Mouse (Mus musculus) yolk sac, embryonic 10.5 days (tissue): ENCODE measurements around the gene Cnot8.
A peak's percentile ranks its signal among the peaks of the same experiment; 100 is the strongest.

ENCODE experiments used
- DNase-seq: peaks from one replicate; pipeline ENCODE4 v3.0.0-alpha.2; 2017; ENCODE audit warnings: low spot score

The Cnot8 gene

DNA sequence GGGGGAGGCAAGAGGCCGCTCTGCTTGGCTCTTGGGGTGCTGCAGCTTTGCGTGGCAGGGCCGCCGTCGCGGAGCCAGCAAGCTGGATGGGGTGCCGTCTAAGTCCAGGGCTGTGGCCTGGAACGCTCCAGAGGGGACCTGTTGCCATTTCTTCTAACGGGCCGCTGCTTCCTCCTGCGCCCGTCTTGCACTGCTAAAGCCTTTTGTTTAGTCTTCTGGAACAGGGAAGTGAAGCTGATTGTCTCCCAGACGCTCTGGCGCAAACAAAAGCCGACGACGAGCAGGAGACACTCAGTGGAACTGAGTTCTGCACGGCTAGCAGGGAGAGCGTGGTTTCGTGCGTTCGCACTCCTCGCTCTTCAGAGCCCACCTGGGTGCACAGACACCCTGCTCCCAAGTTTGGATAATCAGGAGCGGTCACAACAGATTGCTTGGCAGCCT lies 418 bp downstream of the Cnot8 start:
- no peak for DNase-seq

DNA sequence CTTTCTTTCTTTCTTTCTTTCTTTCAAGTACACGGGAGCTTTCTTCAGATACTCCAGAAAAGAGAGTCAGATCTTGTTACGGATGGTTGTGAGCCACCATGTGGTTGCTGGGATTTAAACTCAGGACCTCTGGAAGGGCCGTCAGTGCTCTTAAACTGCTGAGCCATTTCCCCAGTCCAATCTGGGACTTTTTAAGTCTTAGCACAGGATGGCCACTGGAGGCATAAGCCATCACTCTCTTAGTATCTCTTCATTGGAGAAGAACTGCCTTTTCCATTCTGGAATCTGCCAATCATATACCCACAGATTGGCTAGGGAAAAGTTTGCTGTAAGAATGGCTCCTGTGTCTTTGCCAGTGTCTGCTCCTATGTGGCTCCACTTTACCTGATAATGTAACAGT lies 3.1 kb downstream of the Cnot8 start:
- no peak for DNase-seq

DNA sequence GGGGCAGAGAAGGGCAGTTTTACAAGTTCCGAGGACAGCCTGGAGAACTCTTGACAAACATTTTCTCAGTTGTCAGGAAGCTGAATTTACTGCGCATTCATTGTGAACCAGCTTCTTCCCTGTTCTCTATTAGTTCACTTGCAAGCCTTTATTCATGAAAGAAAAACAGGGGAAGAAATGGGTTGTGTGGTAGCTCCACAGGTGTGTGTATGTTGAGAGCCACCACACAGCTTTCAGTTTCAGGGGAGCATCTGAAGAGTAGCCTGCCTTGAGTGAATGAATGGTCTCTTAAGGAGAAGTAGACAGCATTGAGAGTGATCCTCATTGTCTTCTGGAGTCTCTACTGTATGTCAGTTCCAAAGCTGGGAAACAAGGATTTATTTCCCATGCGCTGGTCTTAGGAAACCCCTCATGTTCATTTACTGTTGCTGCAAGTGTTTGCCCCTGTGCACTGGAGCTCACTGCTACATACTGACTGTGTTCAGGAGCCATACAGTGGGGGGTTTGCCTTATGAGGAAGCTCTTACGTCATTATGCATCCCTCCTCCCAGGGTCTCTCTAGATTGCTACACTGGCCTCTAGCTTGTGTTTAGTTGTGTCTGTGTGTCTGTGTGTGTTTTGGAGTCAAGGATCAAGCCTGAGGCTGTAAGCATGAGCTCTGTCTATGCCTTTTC lies 3.8 kb downstream of the Cnot8 start:
- DNase-seq, result no peak

DNA sequence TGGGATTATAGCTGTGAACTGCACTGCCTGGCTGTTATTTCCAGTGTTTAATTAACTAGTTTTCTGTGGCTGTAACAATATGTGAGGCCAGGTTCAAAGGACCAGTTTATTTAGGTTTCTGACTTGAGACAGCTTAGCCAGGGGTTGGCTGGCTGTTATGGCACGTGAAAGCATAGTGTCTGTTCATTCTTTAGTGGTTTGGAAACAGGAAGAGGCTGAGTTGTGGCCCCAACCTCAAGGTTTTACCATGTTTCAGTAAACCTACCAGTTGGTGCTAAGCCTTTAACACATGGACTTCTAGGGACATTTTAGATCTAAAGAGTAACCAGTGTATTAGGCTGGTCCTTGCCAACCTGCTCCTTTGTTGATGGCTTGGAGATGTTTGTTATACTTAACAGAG lies 12.6 kb downstream of the Cnot8 start:
- DNase-seq, result no peak

DNA sequence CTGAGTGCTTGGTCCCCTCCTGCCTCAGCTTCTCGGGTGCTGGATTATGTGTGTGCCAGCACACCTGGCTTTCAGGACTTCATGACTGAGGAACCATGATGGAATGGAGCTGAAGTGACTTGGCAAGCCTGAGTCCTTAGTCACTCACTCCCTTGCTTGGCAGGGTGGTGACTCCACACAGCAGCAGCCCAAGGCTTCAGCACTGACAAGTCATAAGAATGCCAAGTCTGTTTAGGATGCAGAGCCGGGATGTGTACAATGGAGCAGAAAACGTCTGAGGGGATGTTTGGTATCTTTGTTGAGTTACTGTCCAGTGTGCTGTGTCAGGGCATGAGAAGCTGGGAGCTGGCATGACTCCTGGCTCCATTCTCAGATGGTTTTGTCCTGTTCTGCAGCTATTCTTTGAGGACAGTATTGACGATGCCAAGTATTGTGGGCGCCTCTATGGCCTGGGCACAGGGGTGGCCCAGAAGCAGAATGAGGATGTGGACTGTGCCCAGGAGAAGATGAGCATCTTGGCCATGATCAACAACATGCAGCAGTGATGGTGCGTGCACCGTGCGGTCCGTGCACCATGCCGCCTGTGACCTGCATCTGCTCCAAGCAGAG lies 13.2 kb downstream of the Cnot8 start:
- DNase-seq, result no peak

DNA sequence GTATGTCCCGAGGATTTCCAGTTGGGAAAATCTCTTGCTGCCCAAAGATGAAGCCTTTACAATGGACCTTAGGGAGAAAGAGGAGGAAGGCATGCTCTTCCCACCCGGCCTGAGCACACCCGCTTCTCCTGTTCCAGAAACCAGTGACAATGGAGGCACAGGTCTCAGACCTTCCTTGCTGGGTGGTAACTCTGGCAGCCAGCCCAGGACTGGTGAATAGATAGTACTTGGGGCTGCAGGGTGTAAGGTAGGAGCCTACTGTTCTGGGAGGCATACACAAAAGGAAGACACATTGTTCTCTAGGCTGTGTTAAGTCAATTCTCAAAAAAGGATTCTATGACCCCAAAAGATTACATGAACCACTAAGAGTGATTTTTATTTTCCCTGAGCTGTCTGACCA lies 16.7 kb downstream of the Cnot8 start:
- DNase-seq, result no peak

DNA sequence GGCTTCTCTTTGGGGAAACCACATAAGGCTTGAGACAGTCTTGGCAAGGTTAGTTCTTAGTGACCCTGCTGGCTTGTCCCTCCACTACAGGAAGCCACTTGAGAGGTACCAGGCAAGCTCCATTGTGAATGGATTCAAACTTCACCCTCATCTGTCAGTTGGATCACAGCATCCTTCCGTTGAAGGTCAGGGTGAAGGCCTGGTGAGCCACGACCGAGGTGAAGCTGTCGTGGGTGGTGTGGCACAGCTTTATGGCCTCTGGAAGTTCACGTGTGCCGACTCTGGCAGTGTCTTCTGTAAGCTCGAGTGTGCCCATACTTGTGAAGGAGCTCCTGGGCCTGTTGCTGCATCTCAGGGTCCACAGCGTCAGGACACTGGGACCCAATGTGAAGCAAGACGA lies 17.4 kb downstream of the Cnot8 start:
- no peak for DNase-seq

DNA sequence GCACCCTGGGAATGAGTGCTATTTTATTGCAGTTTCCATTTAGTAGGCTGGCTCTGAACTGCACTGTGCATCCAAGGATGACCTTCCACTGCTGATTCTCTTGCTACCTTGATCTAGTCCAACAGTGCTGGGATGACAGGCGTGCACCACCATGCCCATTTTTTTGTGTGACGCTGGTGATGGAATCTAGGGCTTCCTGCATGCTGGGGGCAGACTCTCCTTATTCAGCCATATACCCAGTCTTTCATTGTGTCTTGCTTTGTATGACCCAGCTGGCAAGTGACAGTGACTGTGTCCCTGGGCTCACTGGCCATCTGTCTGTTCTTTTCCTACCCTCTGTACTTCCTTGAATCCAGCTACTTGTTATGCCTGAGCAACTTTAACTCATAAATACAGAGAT lies 19.8 kb downstream of the Cnot8 start:
- no peak for DNase-seq

DNA sequence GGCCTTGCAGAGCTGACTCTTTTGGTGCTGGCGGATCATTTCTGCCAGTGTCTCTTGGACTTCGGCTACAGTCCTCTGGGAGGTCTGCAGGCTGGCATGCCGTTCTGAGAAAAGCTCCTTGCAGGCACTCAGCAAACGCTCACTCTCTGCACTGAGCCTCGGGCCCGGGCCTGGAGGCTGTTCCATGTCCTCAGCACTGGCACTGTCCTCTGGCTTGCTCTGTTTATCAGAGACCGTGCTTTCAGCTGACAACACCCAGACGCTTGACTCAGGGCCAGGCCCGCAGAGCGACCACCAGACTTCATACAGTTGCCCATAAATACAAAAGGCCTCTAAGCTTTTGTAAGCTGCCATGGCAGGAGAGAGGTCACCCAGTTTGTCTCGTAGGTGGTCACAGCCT lies 21.1 kb downstream of the Cnot8 start:
- no peak for DNase-seq

DNA sequence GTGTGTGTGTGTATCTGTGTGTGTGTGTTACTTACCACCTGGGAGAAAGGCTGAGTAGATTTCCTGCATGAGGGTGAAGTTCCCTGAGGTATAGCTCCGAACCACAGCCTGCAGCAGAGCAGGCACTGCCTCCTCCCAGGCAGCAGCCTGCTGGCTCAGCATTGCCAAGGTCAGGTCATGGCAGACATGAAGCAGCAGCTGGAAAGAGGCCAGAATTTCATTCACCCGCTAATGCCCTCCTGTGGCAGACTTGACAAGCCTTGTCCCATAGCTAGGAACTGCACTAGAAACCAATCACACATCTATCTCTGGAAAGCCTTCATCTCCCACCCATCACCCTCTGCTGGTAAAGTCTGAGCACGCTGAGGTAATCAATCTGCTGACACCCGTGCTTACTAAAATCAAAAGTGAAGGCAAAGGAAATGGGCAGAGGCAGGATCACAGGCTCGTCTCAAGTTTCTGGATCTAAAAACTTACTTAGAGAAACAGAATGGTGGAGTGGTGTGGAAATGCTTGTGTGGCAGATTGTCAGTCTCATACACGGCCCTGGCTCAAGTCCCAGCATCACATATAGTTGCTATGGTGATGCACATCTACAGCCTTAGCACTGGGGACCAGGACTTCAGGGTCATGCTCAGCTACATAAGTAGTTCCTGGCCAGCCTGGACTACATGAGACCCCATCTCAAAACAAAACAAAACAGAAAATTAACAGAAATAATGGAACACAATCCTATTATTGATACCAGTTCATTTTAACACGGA lies 22.6 kb downstream of the Cnot8 start:
- DNase-seq, result no peak

DNA sequence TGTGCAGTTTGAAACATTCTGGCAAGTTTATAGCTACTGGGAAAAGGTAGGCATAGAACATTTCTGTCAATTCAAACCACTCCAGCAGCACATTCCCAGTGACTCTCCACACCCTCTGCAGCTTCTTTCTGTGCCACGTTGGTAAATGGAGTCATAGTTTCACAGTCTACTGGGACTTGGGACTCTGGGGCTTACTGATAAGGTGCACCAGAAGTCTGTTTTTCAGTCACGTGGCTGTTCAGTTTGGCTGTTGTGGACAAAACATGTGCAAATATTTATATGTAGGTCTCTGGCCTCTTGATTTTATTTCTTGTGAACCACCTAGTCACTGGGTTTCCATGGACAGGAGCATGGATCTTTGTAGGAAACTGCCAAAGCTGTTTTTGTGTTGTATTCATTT lies 23.6 kb downstream of the Cnot8 start:
- peak; percentile 11 for DNase-seq

DNA sequence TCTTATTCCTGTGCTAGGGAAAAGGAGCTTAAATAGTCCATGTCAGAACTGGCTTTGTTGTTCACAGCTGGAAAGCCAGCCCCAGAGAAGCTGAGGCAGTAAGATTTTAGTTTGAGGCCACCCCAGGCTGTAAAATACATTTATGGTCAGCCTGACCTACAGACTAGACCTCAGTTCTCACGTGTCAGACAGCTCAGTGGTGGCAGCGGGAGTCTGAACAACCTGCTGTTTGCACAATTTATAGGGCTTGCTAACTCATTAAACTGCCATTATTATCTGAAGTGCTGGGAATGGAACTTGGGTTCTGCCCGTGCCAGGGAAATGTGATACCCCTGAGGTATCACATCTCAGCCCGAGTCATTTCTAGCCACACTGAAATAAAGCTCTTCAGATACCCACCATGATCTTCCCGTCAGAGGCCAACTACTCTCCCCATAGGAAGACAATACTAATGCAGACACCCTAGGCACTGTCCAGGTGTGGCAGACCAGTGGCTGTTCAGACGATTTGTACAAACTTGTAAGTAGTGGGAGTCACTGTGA lies 25.4 kb downstream of the Cnot8 start:
- no peak for DNase-seq

DNA sequence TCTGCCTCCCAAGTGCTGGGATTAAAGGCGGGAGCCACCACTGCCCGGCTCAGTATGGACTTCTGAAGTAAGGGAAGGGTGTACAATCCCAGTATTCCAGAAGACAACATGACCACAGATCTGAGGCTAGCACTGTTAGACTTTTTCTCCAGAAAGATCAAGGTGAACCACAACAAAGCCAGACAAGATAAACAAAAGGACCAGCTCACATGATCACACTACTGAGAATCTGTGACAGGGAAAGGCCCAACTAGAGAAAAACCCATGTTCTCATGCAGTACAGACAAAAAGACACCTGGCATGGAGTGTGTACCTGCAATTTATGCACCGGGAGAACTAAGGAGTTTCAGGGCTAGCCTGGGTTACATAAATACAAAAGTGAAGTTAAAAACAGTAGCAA lies 28.1 kb downstream of the Cnot8 start:
- no peak for DNase-seq

DNA sequence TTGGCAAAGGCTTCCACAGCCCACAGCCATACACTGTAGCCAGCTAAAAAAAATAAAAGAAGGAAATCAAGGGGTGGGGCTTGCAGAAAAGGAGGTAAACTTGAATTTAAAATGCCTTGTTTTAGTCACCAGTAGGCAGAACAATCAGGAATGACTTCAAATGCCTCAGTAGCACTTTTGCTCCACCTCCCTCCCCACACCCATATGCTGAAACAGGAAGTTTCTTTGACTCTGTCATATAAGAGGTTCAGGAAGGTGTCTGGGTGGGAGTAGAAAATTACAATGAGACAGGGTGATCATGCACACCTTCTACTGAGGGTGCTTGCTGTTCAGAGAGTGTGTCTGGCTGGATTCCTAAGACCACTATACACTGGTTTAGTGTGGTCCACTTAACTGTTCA lies 30.9 kb downstream of the Cnot8 start:
- no peak for DNase-seq

DNA sequence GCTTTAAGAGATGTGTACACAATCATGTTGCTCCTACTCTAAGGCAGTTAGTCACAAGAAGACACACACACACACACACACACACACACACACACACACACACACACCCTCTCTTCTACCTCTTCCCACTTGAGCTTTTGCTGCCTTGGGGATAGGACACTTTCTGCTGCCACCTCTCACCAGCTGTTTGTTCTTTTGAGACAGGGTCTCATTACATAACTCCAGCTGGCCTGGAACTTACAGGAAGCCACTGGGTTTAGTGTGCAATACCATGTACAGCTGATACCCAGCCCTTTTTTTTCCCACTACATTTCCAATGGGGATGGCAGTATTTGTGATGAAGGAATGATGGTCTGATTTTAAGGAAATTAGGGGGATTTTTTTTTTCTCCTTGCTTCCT lies 31.3 kb downstream of the Cnot8 start:
- no peak for DNase-seq

DNA sequence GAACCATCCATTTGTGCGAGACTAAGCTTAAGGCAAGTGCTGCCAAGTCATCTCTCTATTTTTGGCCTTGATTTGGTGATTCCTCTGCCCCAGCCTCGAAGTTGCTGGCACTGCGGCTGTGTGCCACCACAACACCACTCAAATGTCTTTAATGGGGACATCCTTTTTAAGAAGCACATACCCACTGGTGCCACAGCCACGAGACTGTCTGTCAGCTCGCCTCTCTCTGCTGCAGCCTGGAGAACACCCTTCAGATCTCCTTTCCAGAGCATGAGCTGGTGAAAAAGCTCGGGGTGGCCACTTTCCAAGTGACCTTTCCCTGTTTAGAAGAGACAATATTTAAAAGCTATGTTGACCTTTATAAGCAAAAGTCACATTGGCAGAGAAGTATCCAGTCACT lies 32.7 kb downstream of the Cnot8 start:
- DNase-seq, result no peak

DNA sequence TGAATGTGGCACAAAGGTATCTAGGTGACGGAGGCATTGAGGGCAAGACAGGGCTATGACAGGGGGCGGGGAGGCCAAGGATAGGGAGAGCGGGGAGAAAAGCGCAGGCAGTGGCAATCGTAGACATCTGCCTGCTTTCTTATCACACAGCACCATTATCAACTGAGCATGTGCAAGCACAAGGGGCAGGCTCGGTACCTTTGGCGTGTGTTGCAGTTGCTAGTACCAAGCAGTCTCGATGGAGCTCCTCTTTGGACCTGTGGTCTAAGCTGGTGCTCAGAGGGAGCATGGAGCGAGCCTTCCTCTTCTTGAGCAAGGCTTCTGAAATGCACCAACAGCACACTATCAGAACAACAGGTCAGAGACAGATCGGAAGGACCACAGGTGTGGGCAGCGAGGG lies 34.9 kb downstream of the Cnot8 start:
- no peak for DNase-seq

DNA sequence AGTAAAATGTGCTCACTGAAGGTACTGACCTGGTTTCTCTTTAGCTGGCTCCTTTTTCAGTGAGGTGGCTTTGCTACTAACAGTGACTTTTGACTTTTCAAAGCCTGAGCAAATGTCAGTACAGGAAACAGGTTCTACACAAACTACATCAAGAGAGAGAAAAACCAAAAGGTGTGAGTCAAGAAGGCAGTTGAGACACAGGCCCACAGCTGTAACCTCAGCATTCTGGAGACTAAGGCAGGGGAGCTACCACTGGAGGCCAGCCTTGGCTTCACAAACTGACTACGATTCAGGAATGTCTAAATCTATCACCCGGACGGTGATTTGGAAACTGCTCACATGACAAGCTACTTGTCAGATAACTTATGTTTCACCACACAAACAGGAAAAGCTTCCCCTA lies 35.5 kb downstream of the Cnot8 start:
- no peak for DNase-seq

DNA sequence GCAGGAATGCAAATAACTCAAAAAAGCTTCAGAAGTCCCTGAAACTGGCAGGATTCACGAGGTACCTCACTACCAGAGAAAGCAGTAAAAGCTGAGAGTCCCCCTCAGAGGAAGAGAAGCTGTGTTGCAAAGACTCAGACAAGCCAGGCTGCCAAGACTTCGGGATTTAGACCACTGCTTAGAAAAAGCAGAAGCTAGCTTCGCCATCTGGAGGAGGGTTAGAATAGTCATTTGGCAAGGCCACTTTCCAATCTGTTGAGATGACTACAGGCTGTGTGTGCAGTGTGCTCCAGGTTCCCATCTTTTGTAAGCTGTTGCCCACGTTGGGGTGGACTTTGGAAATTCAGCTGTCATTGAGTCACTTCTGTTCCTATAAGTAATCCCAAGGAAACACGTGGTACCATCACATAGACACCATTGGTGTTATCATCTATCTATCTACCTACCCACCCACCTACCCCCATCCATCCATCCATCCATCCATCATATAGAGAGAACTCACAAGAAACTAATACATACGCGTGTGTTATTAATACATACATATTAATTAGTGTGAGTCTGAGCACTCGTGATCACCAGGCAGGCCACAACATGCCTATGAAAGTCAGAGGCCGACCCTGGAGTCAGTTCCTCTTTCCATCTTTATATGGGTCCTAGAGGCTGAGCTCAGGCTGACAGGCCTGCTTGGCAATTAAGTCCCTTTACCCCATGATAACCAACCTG lies 39.9 kb downstream of the Cnot8 start:
- no peak for DNase-seq

DNA sequence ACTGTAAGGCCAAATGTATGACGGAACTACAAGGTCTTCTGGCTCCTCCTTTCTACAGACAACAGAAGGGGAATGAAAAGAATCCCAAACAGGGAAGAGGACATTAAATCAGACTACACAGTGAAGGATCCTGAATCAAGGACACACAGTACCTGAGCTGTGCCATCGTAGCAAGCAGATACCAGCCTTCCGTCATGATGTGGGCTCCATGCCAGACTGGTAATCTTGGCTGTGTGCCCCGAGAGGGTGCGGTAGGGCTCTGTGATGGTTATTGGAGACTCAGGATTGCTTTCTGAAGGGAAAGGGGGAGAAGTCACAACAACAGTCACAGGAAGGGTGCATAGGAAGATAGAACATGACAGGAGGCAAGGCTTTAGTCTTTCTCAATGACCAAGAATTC lies 42.3 kb downstream of the Cnot8 start:
- DNase-seq, result no peak

DNA sequence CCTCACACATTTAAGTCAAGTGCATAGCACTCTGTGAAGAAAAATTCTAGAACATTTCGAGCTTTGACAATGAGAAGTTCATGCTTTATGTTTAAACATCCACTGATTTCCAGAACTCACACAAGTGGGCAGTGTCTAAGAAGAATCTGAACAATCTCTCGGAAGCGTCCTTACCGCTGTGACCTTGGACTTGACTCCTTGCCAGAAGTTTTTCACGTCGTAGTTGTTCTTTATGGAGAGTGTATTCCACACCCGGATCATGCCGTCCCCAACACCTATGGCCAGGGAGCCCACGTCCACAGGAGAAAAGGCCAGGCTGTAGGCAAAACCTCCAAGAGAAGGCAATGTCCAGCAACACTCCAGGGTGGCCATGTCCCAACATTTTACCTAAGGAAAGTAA lies 51.5 kb downstream of the Cnot8 start:
- DNase-seq, result no peak

DNA sequence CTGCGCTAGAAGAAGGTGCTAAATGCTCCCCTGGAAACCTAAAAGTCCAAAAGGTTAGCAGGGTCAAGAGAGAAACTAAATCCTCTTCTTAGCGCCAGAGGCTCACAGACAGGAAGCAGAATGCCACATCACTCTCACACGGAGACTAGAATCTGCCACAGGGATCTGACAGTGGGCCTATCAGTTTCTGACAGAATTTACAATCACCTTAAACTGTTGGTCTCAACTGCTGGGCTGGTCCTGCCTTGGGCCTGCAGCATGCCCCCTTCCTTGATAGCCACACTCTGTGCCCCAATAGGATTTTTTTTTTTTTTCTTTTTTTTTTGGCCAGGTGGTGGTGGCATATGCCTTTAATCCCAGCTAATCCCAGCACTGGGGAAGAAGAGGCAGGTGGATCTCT lies 52.9 kb downstream of the Cnot8 start:
- DNase-seq, result no peak

DNA sequence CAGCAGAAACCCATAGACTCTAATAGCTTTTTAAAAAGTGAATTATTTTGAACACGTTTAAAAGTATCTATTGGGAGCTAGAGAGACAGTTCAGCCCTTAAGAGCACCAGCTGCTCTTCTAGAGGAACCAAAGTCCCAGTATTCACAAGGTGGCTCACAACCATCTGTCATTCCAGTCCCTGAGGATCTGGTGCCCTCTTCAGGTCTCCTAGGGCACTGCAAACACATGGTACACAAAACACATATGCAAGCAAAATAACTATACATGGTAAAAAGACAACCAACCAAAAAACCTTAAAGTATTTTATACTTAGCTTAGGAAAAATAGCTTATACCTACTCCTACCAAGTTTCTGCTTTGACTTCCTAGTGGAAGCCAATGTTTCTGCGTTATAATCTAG lies 61.1 kb downstream of the Cnot8 start:
- DNase-seq, result no peak
